Mouse (Mus musculus) frontal cortex, postnatal 36 days (tissue): Measurements from ENCODE around the gene Tgfa.

Experiments
- DNase-seq, 2 experiments: peaks; one replicate each; pipeline ENCODE4 v3.0.0; 2022; ENCODE audit warnings: low spot score in 2 of 2

Tgfa gene

GRCm38 (mm10) chr6:86293301-86293700 lies 98.3 kb downstream of the Tgfa start:
- DNase-seq: no peak

GRCm38 (mm10) chr6:86295451-86295850 lies 100.4 kb downstream of the Tgfa start:
- no peak for DNase-seq

DNA sequence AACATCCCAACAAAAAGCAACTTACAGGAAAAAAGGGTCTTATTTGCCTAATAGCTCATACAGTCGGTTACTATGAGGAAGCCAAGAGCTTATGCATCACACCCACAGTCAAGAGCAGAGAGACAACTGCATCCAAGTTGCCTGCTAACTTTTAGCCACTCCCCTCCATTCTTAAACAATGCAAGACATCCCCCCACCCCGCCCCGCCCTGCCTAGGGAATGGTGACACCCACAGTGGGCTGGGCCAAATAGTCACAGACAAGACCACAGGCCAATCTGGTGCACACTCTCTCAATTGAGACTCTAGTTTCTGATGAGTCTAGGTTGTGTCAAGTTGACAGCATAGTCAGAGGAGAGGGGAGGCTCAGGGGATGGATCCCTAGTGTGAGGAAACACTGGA lies 101.1 kb downstream of the Tgfa start:
- no peak for DNase-seq

DNA sequence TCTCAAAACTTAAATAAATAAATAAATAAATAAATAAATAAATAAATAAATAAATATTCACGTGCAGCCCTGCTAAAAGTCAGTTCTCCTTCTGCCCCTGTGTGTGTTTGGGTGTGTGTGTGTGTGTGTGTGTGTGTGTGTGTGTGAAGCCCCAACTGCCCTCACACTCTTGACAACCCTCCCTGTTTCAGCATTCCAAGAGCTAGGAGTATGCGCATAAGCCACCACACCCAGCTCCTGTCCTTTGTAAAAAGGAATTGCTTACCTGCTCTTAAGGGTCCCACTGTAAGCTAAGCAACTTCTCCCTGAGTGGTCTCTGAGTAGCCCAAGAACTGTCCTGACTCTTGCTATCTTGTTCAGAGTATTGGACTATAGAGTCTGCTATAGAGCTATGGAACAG lies 101.9 kb downstream of the Tgfa start:
- DNase-seq: no peak

DNA sequence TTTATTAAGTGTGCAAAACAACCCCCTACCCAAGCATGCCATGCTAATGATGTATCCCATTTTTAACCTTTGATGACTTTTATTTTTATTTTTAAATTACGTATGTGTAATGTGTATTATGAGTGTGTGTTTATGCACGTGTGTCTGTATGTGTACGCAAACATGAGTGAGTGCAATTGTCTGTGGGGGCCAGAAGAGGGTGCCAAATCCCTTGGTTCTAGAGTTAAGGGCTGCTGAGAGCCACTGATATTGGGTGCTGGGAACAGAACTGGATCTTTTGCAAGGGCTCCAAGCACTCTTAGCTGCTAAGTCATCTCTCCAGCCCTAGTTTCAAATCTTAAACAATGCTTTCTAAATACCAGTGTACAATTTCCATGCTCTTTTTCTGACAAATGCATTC lies 103.9 kb downstream of the Tgfa start:
- DNase-seq: no peak

DNA sequence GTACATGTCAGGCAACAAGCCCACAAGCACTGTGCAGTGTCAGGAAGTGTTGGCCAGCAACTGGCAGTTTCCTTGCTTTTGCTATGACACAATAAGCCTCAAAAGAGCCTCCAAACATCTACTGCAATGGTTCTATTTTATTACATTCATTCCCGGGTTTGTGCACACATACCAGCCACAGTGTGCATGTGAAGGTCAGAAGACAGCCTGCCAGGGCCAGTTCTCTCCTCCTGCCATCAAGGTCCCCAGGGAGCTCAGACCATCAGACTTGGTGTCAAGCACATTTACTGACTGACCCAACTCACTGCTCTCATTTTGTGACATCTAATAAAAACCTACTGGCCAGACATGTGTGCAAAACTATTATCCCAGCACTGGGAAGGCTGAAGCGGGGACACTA lies 104.4 kb downstream of the Tgfa start:
- DNase-seq: no peak

DNA sequence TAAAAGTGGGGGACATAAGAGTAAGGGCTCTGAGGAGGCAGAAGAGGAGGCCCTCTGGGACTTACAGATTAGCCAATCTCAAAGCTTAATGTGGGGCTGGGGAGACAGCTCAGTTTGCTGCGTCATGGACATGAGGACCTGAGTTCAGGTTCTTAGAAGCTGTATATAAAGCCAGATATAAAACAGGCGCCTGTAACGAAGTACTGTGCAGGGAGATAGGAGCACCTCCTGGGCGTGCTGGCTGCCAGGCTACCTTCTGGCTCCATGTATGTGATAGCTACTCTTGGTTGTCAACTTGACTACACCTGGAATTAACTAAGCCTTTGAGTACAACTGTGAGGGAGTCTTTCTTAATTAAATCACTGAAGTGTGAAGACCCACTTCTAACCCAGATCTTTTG lies 110.7 kb downstream of the Tgfa start:
- no peak for DNase-seq

DNA sequence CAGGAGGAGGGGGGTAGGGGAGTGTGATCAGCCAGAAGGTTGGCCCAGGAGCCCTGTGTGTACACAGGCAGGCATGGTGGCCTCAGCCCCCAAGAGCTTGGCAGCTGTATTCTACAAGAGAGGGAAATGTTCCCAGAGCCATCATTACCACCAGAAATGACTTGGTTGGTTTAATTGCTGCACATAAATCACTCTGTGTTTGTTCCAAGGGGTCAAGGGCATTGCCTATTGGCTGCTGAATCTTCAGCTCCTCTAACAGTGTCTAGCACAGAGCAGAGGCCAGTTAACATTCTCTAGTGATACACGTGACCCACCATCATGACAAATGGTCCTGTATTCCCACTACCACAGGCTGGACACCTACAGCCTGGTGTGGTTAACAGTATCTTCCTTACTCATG lies 119.0 kb downstream of the Tgfa start:
- DNase-seq: no peak

- DNase-seq: no peak
These were observed 122.0 kb downstream of the Tgfa start for GRCm38 (mm10) chr6:86317066-86317465.

- DNase-seq: peak in 1 of 2 experiments; percentile 17
These were observed 123.8 kb downstream of the Tgfa start for GRCm38 (mm10) chr6:86318855-86319254.

DNA sequence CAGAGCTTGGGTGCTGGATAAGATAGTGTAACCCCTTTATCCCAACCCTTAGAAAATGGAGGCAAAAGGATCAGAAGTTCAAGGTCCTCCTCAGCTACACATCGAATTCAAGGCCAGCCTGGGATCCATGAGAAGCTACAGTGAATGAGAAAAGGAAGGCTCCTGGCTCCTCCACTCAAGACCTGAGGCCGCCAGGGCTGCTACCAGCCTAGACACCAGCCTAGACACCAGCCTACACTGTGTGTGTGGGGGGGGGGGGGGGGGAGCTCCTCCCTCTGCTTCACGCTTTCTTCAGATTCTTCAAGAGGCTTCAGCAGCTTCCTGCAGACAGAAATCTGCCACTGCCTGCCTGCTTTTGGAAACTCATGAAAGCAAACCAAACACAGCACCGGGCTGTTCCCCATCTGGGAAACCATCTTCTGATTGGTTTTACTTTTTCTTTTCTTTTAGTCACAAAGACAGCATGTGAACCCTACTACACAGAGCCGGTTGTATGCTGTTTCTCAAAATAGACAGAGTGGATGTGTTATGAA lies 127.1 kb downstream of the Tgfa start:
- DNase-seq: peak in 1 of 2 experiments; percentile 32

DNA sequence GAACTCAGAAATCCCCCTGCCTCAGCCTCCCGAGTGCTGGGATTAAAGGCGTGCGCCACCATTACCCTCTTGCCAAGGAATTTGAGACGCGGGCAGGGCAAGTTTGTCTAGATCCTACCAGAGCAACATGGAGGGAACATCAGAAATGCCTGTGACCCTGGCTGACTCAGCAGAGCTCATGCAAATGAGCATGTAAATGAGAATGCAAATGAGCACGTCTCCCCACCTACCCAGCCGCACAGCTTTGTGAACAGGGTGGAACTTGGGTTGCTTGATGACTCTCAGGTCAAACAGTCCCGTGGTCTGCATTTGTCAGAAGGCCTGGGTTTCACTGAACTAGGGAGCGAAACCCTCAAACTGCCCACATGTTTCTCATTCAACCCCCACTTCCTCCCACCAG lies 128.0 kb downstream of the Tgfa start:
- no peak for DNase-seq

- no peak for DNase-seq
These were observed 129.4 kb downstream of the Tgfa start for GRCm38 (mm10) chr6:86324400-86324799.
